Mouse (Mus musculus) inflammation-experienced regulatory T-cells (primary cell): ENCODE data around the gene Gm13693. TPM values are rescaled to one million over a fixed set of nuclear protein-coding genes. Genes with fewer than 3 reads are reported as not detected.

Source experiments
- polyA plus RNA-seq, 2 experiments: library from polyadenylated mRNA; unstranded; fragments of 100-300 nt; shearing (Covaris generic); gene quantifications; one replicate each; pipeline ENCODE4 v1.2.1; 2017

Gm13693 gene
- polyA plus RNA-seq, result not detected

DNA sequence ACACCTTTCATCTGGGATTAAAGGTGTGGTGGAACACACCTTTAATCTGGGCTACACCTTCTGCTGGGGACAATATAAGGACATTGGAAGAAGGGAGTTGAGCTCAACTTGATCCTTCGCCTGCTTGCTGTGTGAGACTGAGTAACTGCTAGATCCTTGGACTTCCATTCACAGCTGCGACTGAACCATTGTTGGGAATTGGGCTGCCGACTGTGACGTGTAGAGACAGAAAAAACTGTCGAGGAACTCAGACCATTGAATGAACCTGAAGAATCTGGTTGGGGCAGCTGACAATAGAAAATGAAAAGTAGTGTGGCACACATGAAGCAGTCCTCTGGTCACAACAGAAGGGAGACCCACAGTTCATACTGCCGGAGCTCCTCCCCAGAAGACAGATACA is at the start of gene Gm13693:
Gm13693 (plus strand) TSS at position 301 of the 400 bp plus-strand sequence.

DNA sequence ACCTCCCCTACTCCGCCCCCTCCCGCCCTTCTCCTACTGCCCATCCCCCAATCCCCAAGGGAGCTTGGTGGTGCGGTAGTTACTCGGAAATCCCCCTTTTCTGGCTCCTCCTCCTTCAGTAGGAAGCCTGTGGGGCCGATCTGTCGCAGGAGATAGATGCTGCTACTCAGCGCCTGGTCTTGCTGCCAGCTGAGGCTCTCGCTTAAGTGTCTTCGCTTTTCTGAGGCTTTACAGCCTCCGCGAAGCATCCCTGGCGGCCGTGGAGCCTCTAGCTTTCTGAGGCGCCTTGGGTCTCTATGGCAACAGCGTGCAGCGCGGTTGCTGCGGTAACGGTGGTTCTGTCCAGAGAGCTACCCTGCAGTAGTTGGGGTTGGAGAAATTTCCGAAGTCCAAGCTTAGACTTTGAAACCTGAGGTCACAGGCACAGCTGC is 20.4 kb upstream of the Gm13693 start, which contains the start of gene Zswim2:
Zswim2 (minus strand) TSS at position 298 of the 431 bp plus-strand sequence.

DNA sequence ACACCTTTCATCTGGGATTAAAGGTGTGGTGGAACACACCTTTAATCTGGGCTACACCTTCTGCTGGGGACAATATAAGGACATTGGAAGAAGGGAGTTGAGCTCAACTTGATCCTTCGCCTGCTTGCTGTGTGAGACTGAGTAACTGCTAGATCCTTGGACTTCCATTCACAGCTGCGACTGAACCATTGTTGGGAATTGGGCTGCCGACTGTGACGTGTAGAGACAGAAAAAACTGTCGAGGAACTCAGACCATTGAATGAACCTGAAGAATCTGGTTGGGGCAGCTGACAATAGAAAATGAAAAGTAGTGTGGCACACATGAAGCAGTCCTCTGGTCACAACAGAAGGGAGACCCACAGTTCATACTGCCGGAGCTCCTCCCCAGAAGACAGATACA is 5.9 kb upstream of the Gm13693 start, which contains the start of gene Gm13698:
Gm13698 (plus strand) TSS at position 301 of the 400 bp plus-strand sequence.

DNA sequence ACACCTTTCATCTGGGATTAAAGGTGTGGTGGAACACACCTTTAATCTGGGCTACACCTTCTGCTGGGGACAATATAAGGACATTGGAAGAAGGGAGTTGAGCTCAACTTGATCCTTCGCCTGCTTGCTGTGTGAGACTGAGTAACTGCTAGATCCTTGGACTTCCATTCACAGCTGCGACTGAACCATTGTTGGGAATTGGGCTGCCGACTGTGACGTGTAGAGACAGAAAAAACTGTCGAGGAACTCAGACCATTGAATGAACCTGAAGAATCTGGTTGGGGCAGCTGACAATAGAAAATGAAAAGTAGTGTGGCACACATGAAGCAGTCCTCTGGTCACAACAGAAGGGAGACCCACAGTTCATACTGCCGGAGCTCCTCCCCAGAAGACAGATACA is 5.7 kb downstream of the Gm13693 start, which contains the start of gene Gm13695:
Gm13695 (plus strand) TSS at position 301 of the 400 bp plus-strand sequence.

DNA sequence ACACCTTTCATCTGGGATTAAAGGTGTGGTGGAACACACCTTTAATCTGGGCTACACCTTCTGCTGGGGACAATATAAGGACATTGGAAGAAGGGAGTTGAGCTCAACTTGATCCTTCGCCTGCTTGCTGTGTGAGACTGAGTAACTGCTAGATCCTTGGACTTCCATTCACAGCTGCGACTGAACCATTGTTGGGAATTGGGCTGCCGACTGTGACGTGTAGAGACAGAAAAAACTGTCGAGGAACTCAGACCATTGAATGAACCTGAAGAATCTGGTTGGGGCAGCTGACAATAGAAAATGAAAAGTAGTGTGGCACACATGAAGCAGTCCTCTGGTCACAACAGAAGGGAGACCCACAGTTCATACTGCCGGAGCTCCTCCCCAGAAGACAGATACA is 11.5 kb downstream of the Gm13693 start, which contains the start of gene Gm13696:
Gm13696 (plus strand) TSS at position 301 of the 400 bp plus-strand sequence.

DNA sequence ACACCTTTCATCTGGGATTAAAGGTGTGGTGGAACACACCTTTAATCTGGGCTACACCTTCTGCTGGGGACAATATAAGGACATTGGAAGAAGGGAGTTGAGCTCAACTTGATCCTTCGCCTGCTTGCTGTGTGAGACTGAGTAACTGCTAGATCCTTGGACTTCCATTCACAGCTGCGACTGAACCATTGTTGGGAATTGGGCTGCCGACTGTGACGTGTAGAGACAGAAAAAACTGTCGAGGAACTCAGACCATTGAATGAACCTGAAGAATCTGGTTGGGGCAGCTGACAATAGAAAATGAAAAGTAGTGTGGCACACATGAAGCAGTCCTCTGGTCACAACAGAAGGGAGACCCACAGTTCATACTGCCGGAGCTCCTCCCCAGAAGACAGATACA is 17.3 kb downstream of the Gm13693 start, which contains the start of gene Gm13694:
Gm13694 (plus strand) TSS at position 301 of the 400 bp plus-strand sequence.

DNA sequence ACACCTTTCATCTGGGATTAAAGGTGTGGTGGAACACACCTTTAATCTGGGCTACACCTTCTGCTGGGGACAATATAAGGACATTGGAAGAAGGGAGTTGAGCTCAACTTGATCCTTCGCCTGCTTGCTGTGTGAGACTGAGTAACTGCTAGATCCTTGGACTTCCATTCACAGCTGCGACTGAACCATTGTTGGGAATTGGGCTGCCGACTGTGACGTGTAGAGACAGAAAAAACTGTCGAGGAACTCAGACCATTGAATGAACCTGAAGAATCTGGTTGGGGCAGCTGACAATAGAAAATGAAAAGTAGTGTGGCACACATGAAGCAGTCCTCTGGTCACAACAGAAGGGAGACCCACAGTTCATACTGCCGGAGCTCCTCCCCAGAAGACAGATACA is 23.1 kb downstream of the Gm13693 start, which contains the start of gene Gm13697:
Gm13697 (plus strand) TSS at position 301 of the 400 bp plus-strand sequence.

DNA sequence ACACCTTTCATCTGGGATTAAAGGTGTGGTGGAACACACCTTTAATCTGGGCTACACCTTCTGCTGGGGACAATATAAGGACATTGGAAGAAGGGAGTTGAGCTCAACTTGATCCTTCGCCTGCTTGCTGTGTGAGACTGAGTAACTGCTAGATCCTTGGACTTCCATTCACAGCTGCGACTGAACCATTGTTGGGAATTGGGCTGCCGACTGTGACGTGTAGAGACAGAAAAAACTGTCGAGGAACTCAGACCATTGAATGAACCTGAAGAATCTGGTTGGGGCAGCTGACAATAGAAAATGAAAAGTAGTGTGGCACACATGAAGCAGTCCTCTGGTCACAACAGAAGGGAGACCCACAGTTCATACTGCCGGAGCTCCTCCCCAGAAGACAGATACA is 28.9 kb downstream of the Gm13693 start, which contains the start of gene Gm13691:
Gm13691 (plus strand) TSS at position 301 of the 400 bp plus-strand sequence.

Other genes starting within 250 kb of the Gm13693 start
- gene Itgav, start 237.1 kb upstream of the Gm13693 start, polyA plus RNA-seq, result 10 to 100 TPM; 45.9 to 89.9 TPM
- 1 to 10 TPM in 1 of 2 experiments, under 1 TPM in 1; 0.76 to 2.0 TPM for gene Fam171b, start 148.9 kb upstream of the Gm13693 start, polyA plus RNA-seq
- gene Zswim2, start 20.3 kb upstream of the Gm13693 start, polyA plus RNA-seq, result not detected
- not detected for gene Gm13698, start 5.8 kb upstream of the Gm13693 start, polyA plus RNA-seq
- not detected for gene Gm13695, start 5.8 kb downstream of the Gm13693 start, polyA plus RNA-seq
- gene Gm13696, start 11.6 kb downstream of the Gm13693 start, polyA plus RNA-seq, result not detected
- not detected for gene Gm13694, start 17.4 kb downstream of the Gm13693 start, polyA plus RNA-seq
- not detected for gene Gm13697, start 23.2 kb downstream of the Gm13693 start, polyA plus RNA-seq
- not detected for gene Gm13691, start 29.1 kb downstream of the Gm13693 start, polyA plus RNA-seq